Mouse (Mus musculus): ENCODE measurements around the gene Rps6ka5.

DNA sequence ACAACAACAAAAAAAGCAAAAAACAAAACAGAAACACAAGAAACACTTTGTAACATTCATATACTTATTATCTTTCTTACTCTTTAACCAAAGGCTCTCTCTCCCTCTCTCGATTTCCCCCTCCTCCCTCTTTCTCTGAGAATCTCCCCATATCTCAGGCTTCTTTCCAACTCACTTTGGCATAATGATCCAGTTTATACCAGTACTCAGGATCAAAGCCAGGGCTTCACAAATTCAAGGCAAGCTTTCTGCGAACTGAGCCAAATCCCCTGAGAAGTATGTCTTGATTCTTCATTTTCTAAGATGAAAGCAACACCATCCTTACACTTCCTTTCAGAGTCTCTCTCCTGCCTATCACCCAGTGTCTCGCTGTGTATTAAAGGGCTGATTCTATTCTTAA is 11.7 kb upstream of the Rps6ka5 start:
- TF ChIP-seq CTCF (IDR thresholded peaks at IDR 0.05; ENCODE audit: insufficient read depth, low read length) (no peak), POLR2A (IDR thresholded peaks at IDR 0.05; ENCODE audit: borderline replicate concordance, extremely low read depth, low read depth, low read length) (no peak)
